Mouse (Mus musculus): ENCODE results near the gene Zmym4.

Gene Zmym4

DNA sequence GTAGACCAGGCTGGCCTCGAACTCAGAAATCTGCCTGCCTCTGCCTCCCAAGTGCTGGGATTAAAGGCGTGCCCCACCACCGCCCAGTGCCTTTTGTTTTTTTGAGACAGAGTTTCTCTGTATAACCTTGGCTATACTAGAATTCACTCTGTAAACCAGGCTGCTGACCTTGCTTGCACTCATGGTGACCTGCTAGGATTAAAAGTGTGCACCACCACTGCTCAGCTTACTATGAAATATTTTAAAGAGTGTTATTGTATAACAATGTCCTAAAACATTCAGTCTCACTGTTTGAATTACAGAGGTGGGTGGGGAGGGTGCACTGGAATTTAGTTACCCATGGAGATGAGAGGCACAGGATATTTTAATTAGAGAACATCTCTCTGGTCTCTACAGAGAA lies 25.1 kb downstream of the Zmym4 start:
- DNase-seq (ENCODE audit: low spot score in 2 of 2) = no peak

DNA sequence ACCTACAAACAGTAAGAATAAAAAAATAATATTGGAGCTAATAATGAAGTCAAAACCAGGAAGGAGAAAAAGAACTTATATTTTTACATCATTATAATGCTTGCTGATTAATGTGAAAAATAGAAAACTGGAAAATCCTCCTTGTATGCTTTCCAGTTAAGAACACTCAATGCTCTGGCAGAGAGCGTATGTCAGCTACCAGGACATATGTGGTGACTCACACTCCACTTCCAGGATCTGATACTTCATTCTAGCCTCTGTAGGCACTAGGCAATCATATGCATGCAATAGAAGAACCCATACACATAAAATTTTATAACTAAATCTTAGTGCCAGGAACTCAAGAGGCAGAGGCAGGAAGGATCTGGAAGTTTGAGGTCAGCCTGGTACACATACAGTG lies 40.2 kb downstream of the Zmym4 start:
- no peak for DNase-seq (ENCODE audit: low spot score in 2 of 2)

DNA sequence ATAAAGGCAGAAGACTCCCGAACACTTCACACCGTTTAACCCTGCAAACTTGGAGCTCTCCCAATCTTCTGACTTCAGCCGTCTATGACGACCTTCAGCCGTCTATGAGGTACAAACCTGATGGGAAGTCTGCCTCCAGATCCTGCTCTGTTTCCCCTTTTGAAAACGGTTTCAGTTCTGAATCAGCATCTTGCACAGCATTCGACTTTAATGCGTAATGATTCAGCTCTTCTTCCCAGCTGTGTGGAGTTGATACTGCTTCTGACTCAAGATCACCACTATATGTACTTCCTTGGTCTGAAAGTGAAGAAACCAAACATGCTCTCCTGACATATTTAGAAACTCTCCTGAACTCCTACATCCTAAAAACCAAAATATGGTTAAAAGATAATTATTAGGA lies 78.1 kb downstream of the Zmym4 start:
- DNase-seq (ENCODE audit: low spot score in 2 of 2) = no peak

- no peak for DNase-seq (ENCODE audit: low spot score in 2 of 2)
These were observed 82.0 kb downstream of the Zmym4 start for GRCm38 (mm10) chr4:126885953-126886352.

GRCm38 (mm10) chr4:126883602-126884001 lies 84.3 kb downstream of the Zmym4 start:
- no peak for DNase-seq (ENCODE audit: low spot score in 2 of 2)

DNA sequence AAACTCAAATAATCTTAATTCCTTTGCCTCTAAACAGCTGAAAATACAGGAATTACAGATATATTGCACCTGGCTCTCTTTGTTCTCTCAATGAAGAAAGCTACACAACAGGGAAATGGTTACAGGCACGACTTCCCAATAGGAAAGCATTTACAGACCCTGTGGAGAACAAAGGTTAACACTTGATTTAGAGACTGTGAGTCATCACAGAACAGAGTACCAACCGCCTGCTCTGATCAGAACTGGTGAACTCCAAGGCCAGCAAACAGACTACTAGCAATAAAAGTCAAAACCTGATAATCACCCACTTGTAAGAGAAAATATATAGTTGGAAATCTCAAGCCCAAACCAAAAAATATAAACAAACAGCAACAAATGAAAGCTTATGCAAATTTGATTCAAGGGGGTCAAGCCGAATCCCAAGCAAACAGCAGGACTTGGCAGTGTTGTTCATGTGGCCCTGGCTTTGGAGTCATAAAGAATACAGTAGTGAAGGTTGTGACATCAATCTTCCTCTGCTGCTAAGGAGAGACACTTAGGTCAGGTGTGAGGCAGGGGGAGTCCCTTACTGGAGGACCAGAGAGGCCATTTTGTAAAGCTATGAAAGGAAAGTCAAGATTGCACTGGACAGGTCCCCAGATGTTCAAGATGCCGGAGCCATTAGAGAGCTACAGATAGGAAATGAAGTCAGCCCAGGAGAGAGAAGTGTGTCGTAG lies 88.2 kb downstream of the Zmym4 start:
- DNase-seq (ENCODE audit: low spot score in 2 of 2) = no peak

- no peak for DNase-seq (ENCODE audit: low spot score in 2 of 2)
These were observed 95.2 kb downstream of the Zmym4 start for GRCm38 (mm10) chr4:126872717-126873116.

- DNase-seq (ENCODE audit: low spot score in 2 of 2) = no peak
These were observed 99.2 kb downstream of the Zmym4 start for GRCm38 (mm10) chr4:126868699-126869098.

DNA sequence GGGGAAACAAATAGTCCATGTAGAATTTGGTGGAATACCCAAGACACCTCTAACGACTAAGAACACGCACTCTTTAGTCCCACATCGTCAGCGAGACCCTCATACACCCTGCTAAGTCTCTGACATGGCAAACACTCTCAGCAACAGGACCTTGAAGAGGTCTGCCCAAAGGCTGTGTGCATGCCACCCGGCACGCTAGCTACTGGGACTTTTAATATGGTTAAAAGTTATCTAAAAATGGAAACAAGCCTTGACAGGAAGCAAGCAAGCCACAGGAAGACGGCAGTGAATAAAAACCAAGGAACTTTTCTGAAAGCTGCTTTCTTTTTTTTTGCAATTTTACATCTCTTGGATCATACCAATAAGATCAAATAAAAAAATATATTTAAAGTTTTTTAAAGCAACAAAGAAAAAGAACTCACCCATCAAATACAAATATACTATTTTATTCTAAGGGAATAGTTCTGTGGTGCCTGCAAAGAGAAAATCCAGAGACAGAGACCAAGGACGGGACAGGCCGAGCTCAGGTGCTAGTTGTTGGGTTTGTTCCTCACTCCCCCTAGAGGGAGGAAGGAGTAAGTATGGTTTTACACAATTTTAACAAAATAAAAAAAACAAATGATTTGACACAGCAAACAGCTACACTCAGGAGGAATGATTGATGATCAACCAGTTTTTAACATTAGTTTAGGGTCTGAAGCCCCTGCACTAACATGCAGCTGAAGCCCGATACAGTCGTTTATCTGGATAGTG lies 106.2 kb downstream of the Zmym4 start:
- DNase-seq (ENCODE audit: low spot score in 2 of 2) = no peak

DNA sequence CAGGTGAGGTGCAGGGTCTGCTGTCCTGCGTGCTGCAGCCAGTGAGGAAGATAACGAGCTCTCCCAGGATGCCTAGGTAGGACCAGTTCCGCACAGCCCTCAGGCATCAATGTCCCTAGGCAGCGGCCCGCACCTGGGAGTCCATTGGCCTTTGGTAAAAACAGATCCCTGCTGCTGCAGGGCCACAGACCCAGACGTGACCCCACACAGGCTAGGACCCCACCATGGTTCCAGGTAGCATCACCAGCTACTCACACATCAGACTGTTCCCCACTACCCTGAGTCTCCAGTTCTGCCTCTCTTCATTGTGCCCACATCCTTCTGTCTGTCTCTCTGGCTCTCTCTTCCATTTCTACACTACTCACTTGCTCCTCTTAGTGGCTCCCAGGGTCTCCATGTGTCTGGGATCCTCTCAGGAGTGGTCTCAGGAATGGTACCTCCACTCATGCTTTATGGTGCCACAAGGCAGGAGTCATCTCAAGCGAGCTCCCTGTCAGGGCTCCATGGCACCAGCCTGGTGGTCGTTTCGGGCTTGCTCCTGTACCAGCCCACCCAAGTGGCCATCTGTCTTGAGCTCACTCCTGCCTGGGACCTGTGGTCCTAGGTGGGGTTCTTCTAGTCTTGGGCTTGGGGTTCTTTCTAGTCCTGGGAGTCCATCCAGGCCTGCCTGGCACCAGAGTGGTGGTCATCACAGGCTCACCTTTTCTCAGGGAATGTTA lies 107.5 kb downstream of the Zmym4 start:
- no peak for DNase-seq (ENCODE audit: low spot score in 2 of 2)

DNA sequence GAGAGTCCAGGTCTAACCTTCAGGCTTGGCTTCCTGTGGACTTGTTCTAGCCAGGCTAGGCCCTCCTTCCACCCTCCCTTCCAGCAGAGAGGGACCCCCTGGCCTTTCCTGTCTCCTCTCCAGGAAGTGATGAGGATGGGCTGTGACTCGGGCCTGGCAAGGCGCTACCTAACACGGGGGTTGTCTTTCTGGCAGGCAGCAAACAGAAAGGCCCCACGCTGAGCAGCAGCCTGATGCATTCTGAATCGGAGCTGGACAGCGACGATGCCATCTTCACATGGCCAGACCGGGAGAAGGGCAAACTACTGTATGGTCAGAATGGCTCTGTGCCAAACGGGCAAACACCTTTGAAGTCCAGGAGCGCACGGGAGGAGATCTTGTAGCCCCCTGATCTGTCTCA lies 115.0 kb downstream of the Zmym4 start:
- peak in 1 of 2 experiments; percentile 16 for DNase-seq (ENCODE audit: low spot score in 2 of 2)

DNA sequence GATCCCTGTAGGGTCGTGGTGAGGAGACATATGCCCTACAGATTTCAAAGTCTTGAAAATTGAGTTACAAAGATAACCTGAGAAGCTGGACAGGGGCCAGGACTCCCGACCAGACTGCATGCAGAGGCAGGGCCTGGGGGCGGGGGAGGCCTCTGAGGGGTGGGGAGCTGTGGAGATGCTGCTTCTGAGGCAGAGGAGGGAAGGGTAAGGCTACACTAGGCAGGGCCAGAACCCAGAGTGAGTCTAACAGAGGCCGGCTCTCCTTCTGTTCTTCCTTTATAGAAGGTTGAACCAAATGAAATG lies 117.2 kb downstream of the Zmym4 start:
- DNase-seq (ENCODE audit: low spot score in 2 of 2) = no peak

- no peak for DNase-seq (ENCODE audit: low spot score in 2 of 2)
These were observed 117.7 kb downstream of the Zmym4 start for GRCm38 (mm10) chr4:126850019-126850777.

- no peak for DNase-seq (ENCODE audit: low spot score in 2 of 2)
These were observed 121.0 kb downstream of the Zmym4 start for GRCm38 (mm10) chr4:126846971-126847370.

GRCm38 (mm10) chr4:126845664-126846063 lies 122.3 kb downstream of the Zmym4 start:
- DNase-seq (ENCODE audit: low spot score in 2 of 2) = no peak

DNA sequence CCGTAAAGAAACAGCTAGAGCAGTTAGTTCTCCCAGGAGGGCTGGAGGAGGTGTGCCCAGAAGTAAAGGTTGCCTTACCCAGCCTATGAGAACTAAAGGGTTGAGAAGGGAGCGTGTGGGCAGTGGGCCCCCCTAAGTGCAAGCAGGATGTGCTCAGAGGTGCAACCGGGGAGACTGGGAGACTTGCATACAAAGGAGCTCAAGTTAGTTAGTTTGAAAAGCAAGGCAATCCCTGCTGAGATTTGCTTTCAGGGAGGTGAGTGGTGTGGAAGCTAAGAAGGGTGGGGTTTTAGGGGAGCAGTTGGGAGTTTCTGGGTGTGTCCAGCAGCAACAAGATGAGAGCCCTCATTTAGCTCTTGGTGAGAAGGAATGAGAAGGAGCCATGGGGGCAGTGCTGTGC lies 125.0 kb downstream of the Zmym4 start:
- no peak for DNase-seq (ENCODE audit: low spot score in 2 of 2)

DNA sequence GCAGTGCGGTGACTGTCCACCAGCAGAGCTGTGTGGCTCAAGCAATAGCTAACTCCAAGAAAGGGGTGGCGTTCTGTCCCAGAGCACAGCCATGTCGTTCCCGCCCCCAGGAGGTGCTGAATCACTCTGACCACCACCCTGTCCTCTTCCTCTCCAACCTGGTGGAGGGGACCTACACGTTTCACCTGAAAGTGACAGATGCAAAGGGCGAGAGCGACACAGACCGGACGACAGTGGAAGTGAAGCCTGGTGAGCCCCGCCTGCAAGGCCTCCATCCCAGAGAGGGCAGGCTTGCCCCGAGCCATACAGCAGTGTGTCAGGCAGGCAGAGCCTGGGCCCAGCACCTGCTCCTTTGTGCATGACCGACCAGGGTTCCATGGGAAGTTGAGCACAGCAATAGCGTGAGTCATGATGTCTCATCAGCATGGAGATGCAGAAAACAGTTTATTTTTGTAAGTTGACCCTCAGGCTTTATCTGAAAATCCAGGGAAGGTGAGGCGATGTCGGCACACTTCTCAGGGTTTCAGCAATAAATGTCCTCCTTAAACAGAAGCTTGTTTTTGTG lies 126.9 kb downstream of the Zmym4 start:
- DNase-seq (ENCODE audit: low spot score in 2 of 2) = no peak

- DNase-seq (ENCODE audit: low spot score in 2 of 2) = peak; percentile 92 to 93
These were observed 128.1 kb downstream of the Zmym4 start for GRCm38 (mm10) chr4:126839873-126840272.

DNA sequence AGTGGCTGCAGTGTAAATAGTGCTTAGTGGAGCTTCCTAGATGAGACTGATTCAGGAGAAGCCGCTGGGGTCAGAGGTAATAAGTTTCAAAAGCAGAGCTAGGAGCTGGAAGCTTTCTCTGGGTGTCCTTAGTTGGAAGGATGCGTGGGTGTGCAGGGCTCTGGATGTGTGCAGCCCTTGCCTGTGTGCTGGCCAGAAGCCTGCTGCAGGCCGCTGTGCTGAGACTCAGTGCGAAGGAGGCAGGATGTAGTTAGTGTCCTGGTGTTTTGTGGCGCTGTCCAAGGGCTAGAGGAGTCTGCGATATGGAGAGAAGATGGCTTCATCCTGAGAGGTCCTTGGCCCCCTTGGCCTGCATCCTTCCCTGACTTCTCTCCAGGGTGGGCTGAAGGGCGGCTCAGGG lies 129.1 kb downstream of the Zmym4 start:
- DNase-seq (ENCODE audit: low spot score in 2 of 2) = no peak

- no peak for DNase-seq (ENCODE audit: low spot score in 2 of 2)
These were observed 136.8 kb downstream of the Zmym4 start for GRCm38 (mm10) chr4:126831122-126831521.

- DNase-seq (ENCODE audit: low spot score in 2 of 2) = no peak
These were observed 144.0 kb downstream of the Zmym4 start for GRCm38 (mm10) chr4:126823917-126824316.
